Mouse (Mus musculus) thymus, adult 2 months (tissue): ENCODE data around the gene Siah3. TPM values are rescaled to one million over a fixed set of nuclear protein-coding genes. Genes with fewer than 3 reads are reported as not detected.

Experiments
- DNase-seq: peaks from one replicate; pipeline ENCODE4 v3.0.0; 2021
- H3K27ac ChIP-seq: fragments of 200-500 bp; 2 replicates; pipeline ENCODE4 v1.5.1; 2012; ENCODE audit warnings: low read length, control low read depth; ENCODE audit not compliant: control insufficient read depth, insufficient read depth
- H3K27me3 ChIP-seq: fragments of 200-500 bp; 2 replicates; pipeline ENCODE4 v1.6.1; 2012; ENCODE audit warnings: mild to moderate bottlenecking, low read length, moderate library complexity, mixed read lengths; ENCODE audit not compliant: control insufficient read depth, insufficient read depth
- H3K36me3 ChIP-seq: fragments of 200-500 bp; 2 replicates; pipeline ENCODE4 v1.6.1; 2012; ENCODE audit warnings: mild to moderate bottlenecking, low read length, moderate library complexity; ENCODE audit not compliant: control insufficient read depth, insufficient read depth
- H3K4me1 ChIP-seq: fragments of 200-500 bp; replicated peaks from 2 replicates; pipeline ENCODE4 v1.6.1; 2012; ENCODE audit warnings: low read length; ENCODE audit not compliant: control insufficient read depth, insufficient read depth
- H3K4me3 ChIP-seq: fragments of 200-500 bp; 2 replicates; pipeline ENCODE4 v1.5.1; 2012; ENCODE audit warnings: mild to moderate bottlenecking, low read length, control low read depth, moderate library complexity; ENCODE audit not compliant: control insufficient read depth, insufficient read depth
- CTCF ChIP-seq: fragments of 200-500 bp; IDR thresholded peaks from 2 replicates; pipeline ENCODE4 v1.5.1; 2012; ENCODE audit warnings: mild to moderate bottlenecking, control low read depth, low read length, moderate library complexity, borderline replicate concordance; ENCODE audit not compliant: control insufficient read depth, poor library complexity, insufficient read depth; ENCODE audit errors: extremely low read depth
- POLR2A ChIP-seq: fragments of 200-500 bp; IDR thresholded peaks from 2 replicates; pipeline ENCODE4 v1.6.1; 2012; ENCODE audit warnings: mild to moderate bottlenecking, low read length, control low read depth, moderate library complexity; ENCODE audit not compliant: control insufficient read depth, poor library complexity, insufficient read depth; ENCODE audit errors: extremely low read depth
- WGBS: fragments of 180-500 bp; shearing (Covaris S2); methylation state at CpG from one replicate; pipeline ENCODE4 v1.1.7; 2018; 5-methylcytosine and 5-hydroxymethylcytosine counted together
- polyA plus RNA-seq: library from polyadenylated mRNA; depleted of rRNA; stranded (reverse); fragments of >200 nt; gene quantifications from 2 replicates; pipeline ENCODE4 v1.2.3, GENCODE M21; 2012

The Siah3 gene
- polyA plus RNA-seq, 1 experiment: 0.05 TPM

- no peak overlapping the region for H3K4me3 ChIP-seq
- no peak for DNase-seq
- H3K27me3 ChIP-seq: no peaks in the 10 kb centered on the region
- no peaks in the 10 kb centered on the region for H3K36me3 ChIP-seq
- no peak overlapping the region for H3K27ac ChIP-seq
- TF ChIP-seq POLR2A (0 out of 2 replicates have a peak, but pooled peaks have one; percentile 10), CTCF (no peak)
- WGBS: 84% methylated on average over 10 of the region's 10 CpGs
- H3K4me1 ChIP-seq: peaks cover 16% of the 10 kb centered on the region
Measured at GRCm38 (mm10) chr14:75527464-75528190, 71.8 kb downstream of the Siah3 start.

GRCm38 (mm10) chr14:75530815-75531353, 75.1 kb downstream of the Siah3 start:
- no peak overlapping the region for H3K27ac ChIP-seq
- peaks cover 13% of the 10 kb centered on the region for H3K4me1 ChIP-seq
- TF ChIP-seq CTCF (no peak), POLR2A (no peak)
- no peaks in the 10 kb centered on the region for H3K27me3 ChIP-seq
- H3K36me3 ChIP-seq: no peaks in the 10 kb centered on the region
- no peak for DNase-seq
- no peak overlapping the region for H3K4me3 ChIP-seq
- WGBS: 88% methylated on average over 7 of the region's 7 CpGs

DNA sequence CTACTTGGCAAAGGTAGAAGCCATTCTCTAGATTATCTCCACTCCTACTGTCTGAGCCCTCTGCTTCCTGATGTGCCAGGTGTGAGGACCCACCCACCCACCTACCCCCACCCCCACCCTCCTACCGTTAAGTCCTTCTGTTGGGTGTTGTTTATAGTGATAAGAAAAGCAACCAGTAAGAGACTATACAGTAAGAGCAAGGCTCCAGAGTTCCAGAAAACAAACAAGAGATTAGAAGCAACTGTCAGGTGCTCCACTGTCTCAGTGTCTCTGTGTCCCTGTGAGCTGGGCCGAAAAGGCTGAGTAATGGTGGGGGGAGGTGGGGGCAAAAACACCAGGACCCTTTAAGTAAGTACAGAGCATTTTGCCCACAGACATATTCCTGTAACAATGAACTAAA, 83.4 kb downstream of the Siah3 start:
- DNase-seq: no peak
- no peaks in the 10 kb centered on the region for H3K4me1 ChIP-seq
- H3K36me3 ChIP-seq: no peaks in the 10 kb centered on the region
- no peak overlapping the region for H3K4me3 ChIP-seq
- H3K27ac ChIP-seq: no peak overlapping the region
- no peaks in the 10 kb centered on the region for H3K27me3 ChIP-seq
- 61% methylated on average over 2 of the region's 2 CpGs for WGBS
- no peak for TF ChIP-seq POLR2A
- no peak for TF ChIP-seq CTCF

DNA sequence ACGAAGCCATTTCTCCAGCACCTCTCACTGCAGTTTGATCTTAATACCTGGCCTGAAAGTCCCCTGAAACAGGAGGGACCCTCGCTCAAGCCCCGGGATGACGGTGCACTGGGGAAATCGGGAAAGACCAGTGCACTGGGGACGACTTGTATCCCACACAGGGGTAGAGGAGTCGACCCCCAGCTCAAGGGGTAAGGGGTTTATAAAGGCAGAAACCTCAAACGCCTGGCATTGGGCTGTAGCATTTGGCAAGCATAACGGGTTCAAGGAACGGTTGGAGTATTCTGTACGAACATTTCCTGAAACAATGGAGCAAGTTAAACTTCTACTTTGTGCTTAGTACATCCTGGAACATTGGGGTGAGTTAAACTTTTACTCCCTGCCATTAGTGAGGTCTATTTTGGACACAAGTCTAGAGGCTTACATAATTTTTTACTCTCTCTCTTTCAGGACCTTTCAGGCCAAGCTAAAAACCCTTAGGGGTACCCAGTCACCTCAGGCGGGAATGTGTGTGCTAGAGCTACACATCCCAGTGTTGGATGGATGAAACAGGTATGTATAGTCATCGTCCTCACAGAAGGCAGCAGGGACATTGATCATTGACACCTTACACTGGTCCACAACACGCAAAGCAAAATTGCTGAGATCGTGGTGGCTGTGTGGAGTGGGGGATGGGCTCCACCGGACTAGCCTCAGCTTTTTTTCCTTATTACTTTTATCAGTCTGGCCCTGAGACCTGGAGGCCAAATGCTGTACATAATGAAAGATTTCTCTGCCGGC, 84.6 kb downstream of the Siah3 start:
- H3K36me3 ChIP-seq: no peaks in the 10 kb centered on the region
- no peak overlapping the region for H3K27ac ChIP-seq
- H3K4me3 ChIP-seq: no peak overlapping the region
- no peaks in the 10 kb centered on the region for H3K27me3 ChIP-seq
- H3K4me1 ChIP-seq: no peaks in the 10 kb centered on the region
- TF ChIP-seq POLR2A (no peak), CTCF (no peak)
- DNase-seq: no peak
- 88% methylated on average over 17 of the region's 17 CpGs for WGBS

- no peak overlapping the region for H3K27ac ChIP-seq
- H3K4me1 ChIP-seq: no peaks in the 10 kb centered on the region
- no peaks in the 10 kb centered on the region for H3K27me3 ChIP-seq
- TF ChIP-seq CTCF: no peak
- TF ChIP-seq POLR2A: no peak
- DNase-seq: no peak
- H3K36me3 ChIP-seq: no peaks in the 10 kb centered on the region
- no peak overlapping the region for H3K4me3 ChIP-seq
- 76% methylated on average over 5 of the region's 5 CpGs for WGBS
Measured at GRCm38 (mm10) chr14:75540996-75541350, 85.2 kb downstream of the Siah3 start.

DNA sequence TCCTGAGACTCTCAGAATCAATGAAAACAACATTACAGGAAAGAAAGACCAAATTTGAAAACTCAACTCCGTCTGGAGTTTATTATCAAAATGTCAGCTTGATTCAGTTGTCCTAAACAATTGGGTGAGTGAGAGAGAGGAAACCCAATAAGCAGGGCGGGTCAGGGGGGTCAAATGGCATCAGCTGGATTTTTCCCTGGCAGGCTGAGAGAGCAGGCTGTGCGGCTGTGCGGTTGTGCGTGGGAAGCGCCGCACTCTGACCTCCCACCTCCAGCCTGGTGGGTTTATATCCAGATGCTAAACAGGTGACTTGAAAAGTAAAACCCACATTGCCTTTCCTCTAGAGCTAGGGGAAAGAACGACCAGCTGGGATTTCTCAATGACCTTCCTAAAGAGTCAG, 85.9 kb downstream of the Siah3 start:
- WGBS: 82% methylated on average over 8 of the region's 8 CpGs
- H3K36me3 ChIP-seq: no peaks in the 10 kb centered on the region
- no peak overlapping the region for H3K27ac ChIP-seq
- TF ChIP-seq POLR2A (no peak), CTCF (no peak)
- H3K4me3 ChIP-seq: no peak overlapping the region
- DNase-seq: no peak
- no peaks in the 10 kb centered on the region for H3K27me3 ChIP-seq
- no peaks in the 10 kb centered on the region for H3K4me1 ChIP-seq
